Mouse (Mus musculus): Measurements from ENCODE around the gene Ifi211.
"Not testable (repeated sequence)": the region's sequence is repeated elsewhere in the genome, so short reads cannot be mapped to it uniquely, and the experiment has no call there.

GRCm38 (mm10) chr1:173949044-173949443 lies 36.2 kb upstream of the Ifi211 start:
- TF ChIP-seq CTCF (conservative IDR thresholded peaks at IDR 0.05; ENCODE audit: insufficient read depth, insufficient read length, low read depth, low read length); POLR2A (IDR thresholded peaks at IDR 0.05; ENCODE audit: low read depth, low read length): not testable (repeated sequence)
